Mouse (Mus musculus): ENCODE data around the gene Naa15. TPM values are rescaled to one million over a fixed set of nuclear protein-coding genes. Genes with fewer than 3 reads are reported as not detected.

Naa15 gene
- polyA plus RNA-seq, 1 experiment, result 6.7 TPM

- no peak overlapping the region for H3K4me3 ChIP-seq (ENCODE audit: control insufficient read depth, insufficient read depth, low read length)
- peaks cover 5% of the 10 kb centered on the region for H3K4me1 ChIP-seq (replicated peaks; ENCODE audit: control insufficient read depth, insufficient read depth, low read length)
- 94% methylated on average over 12 of the region's 12 CpGs for WGBS
- no peak overlapping the region for H3K27ac ChIP-seq (ENCODE audit: control insufficient read depth, insufficient read depth, low read length)
- no peaks in the 10 kb centered on the region for H3K36me3 ChIP-seq (ENCODE audit: control insufficient read depth, insufficient read depth, low read length)
- no peaks in the 10 kb centered on the region for H3K27me3 ChIP-seq (ENCODE audit: control insufficient read depth, insufficient read depth, low read length)
- TF ChIP-seq POLR2A (IDR thresholded peaks at IDR 0.05; ENCODE audit: control insufficient read depth, extremely low read depth, insufficient read depth, low read length, poor library complexity), result no peak
- TF ChIP-seq CTCF (IDR thresholded peaks at IDR 0.05; ENCODE audit: borderline replicate concordance, control insufficient read depth, extremely low read depth, insufficient read depth, low read length, poor library complexity), result no peak
- DNase-seq, result no peak
These were observed 31.5 kb upstream of the Naa15 start for GRCm38 (mm10) chr3:51383409-51383808.

- DNase-seq, result no peak
- TF ChIP-seq CTCF (IDR thresholded peaks at IDR 0.05; ENCODE audit: borderline replicate concordance, control insufficient read depth, extremely low read depth, insufficient read depth, low read length, poor library complexity) (no peak), POLR2A (IDR thresholded peaks at IDR 0.05; ENCODE audit: control insufficient read depth, extremely low read depth, insufficient read depth, low read length, poor library complexity) (no peak)
- Histone ChIP-seq H3K27me3 (ENCODE audit: control insufficient read depth, insufficient read depth, low read length) (no peaks in the 10 kb centered on the region), H3K36me3 (ENCODE audit: control insufficient read depth, insufficient read depth, low read length) (no peaks in the 10 kb centered on the region), H3K4me3 (ENCODE audit: control insufficient read depth, insufficient read depth, low read length) (no peak overlapping the region), H3K27ac (ENCODE audit: control insufficient read depth, insufficient read depth, low read length) (no peak overlapping the region), H3K4me1 (replicated peaks; ENCODE audit: control insufficient read depth, insufficient read depth, low read length) (peaks cover 4% of the 10 kb centered on the region)
- WGBS, result 86% methylated on average over 12 of the region's 12 CpGs
These were observed 28.4 kb upstream of the Naa15 start for GRCm38 (mm10) chr3:51386441-51387133.

- H3K27ac ChIP-seq (ENCODE audit: control insufficient read depth, insufficient read depth, low read length), result no peak overlapping the region
- TF ChIP-seq CTCF (IDR thresholded peaks at IDR 0.05; ENCODE audit: borderline replicate concordance, control insufficient read depth, extremely low read depth, insufficient read depth, low read length, poor library complexity) (no peak), POLR2A (IDR thresholded peaks at IDR 0.05; ENCODE audit: control insufficient read depth, extremely low read depth, insufficient read depth, low read length, poor library complexity) (no peak)
- 95% methylated on average over 3 of the region's 3 CpGs for WGBS
These were observed 27.9 kb upstream of the Naa15 start for GRCm38 (mm10) chr3:51387134-51387451.

GRCm38 (mm10) chr3:51387868-51388381 lies 27.0 kb upstream of the Naa15 start:
- Histone ChIP-seq H3K36me3 (ENCODE audit: control insufficient read depth, insufficient read depth, low read length) (no peaks in the 10 kb centered on the region), H3K4me1 (replicated peaks; ENCODE audit: control insufficient read depth, insufficient read depth, low read length) (peaks cover 4% of the 10 kb centered on the region), H3K27ac (ENCODE audit: control insufficient read depth, insufficient read depth, low read length) (no peak overlapping the region), H3K4me3 (ENCODE audit: control insufficient read depth, insufficient read depth, low read length) (no peak overlapping the region), H3K27me3 (ENCODE audit: control insufficient read depth, insufficient read depth, low read length) (no peaks in the 10 kb centered on the region)
- WGBS, result 99% methylated on average over 8 of the region's 8 CpGs
- DNase-seq, result no peak
- TF ChIP-seq CTCF (IDR thresholded peaks at IDR 0.05; ENCODE audit: borderline replicate concordance, control insufficient read depth, extremely low read depth, insufficient read depth, low read length, poor library complexity), result no peak
- no peak for TF ChIP-seq POLR2A (IDR thresholded peaks at IDR 0.05; ENCODE audit: control insufficient read depth, extremely low read depth, insufficient read depth, low read length, poor library complexity)

More at GRCm38 (mm10) chr3:51387134-51387451, 27.9 kb upstream of the Naa15 start:
- Histone ChIP-seq H3K4me1 (replicated peaks; ENCODE audit: control insufficient read depth, insufficient read depth, low read length) (peaks cover 4% of the 10 kb centered on the region), H3K36me3 (ENCODE audit: control insufficient read depth, insufficient read depth, low read length) (no peaks in the 10 kb centered on the region), H3K4me3 (ENCODE audit: control insufficient read depth, insufficient read depth, low read length) (no peak overlapping the region), H3K27me3 (ENCODE audit: control insufficient read depth, insufficient read depth, low read length) (no peaks in the 10 kb centered on the region)
- DNase-seq, result no peak

- no peak overlapping the region for H3K27ac ChIP-seq (ENCODE audit: control insufficient read depth, insufficient read depth, low read length)
- no peak for TF ChIP-seq POLR2A (IDR thresholded peaks at IDR 0.05; ENCODE audit: control insufficient read depth, extremely low read depth, insufficient read depth, low read length, poor library complexity)
- TF ChIP-seq CTCF (IDR thresholded peaks at IDR 0.05; ENCODE audit: borderline replicate concordance, control insufficient read depth, extremely low read depth, insufficient read depth, low read length, poor library complexity), result no peak
- WGBS, result 10% methylated on average over 13 of the region's 13 CpGs
- H3K4me1 ChIP-seq (replicated peaks; ENCODE audit: control insufficient read depth, insufficient read depth, low read length), result peaks cover 4% of the 10 kb centered on the region
- no peak overlapping the region for H3K4me3 ChIP-seq (ENCODE audit: control insufficient read depth, insufficient read depth, low read length)
- no peak for DNase-seq
- no peaks in the 10 kb centered on the region for H3K27me3 ChIP-seq (ENCODE audit: control insufficient read depth, insufficient read depth, low read length)
- no peaks in the 10 kb centered on the region for H3K36me3 ChIP-seq (ENCODE audit: control insufficient read depth, insufficient read depth, low read length)
These were observed 26.0 kb upstream of the Naa15 start for GRCm38 (mm10) chr3:51388904-51389303.

GRCm38 (mm10) chr3:51391095-51391494 lies 23.9 kb upstream of the Naa15 start:
- Histone ChIP-seq H3K36me3 (ENCODE audit: control insufficient read depth, insufficient read depth, low read length) (no peaks in the 10 kb centered on the region), H3K27ac (ENCODE audit: control insufficient read depth, insufficient read depth, low read length) (no peak overlapping the region), H3K4me1 (replicated peaks; ENCODE audit: control insufficient read depth, insufficient read depth, low read length) (peaks cover 4% of the 10 kb centered on the region), H3K4me3 (ENCODE audit: control insufficient read depth, insufficient read depth, low read length) (no peak overlapping the region), H3K27me3 (ENCODE audit: control insufficient read depth, insufficient read depth, low read length) (no peaks in the 10 kb centered on the region)
- DNase-seq, result no peak
- TF ChIP-seq POLR2A (IDR thresholded peaks at IDR 0.05; ENCODE audit: control insufficient read depth, extremely low read depth, insufficient read depth, low read length, poor library complexity) (no peak), CTCF (IDR thresholded peaks at IDR 0.05; ENCODE audit: borderline replicate concordance, control insufficient read depth, extremely low read depth, insufficient read depth, low read length, poor library complexity) (no peak)
- WGBS, result 64% methylated on average over 5 of the region's 5 CpGs

Data from thymus, adult 2 months (tissue).